Mouse (Mus musculus) activated CD4-positive, CD25-positive, alpha-beta regulatory T cell, adult 4 months (primary cell): Measurements from ENCODE around the gene Ccm2. TPM values are rescaled to one million over a fixed set of nuclear protein-coding genes. Genes with fewer than 3 reads are reported as not detected.
A peak's percentile ranks its signal among the peaks of the same experiment; 100 is the strongest.

Source experiments
- ATAC-seq: one replicate; pipeline ENCODE4 v1.8.0; 2017
- polyA plus RNA-seq, 2 experiments: library from polyadenylated mRNA; unstranded; fragments of 100-300 nt; shearing (Covaris generic); gene quantifications; one replicate each; pipeline ENCODE4 v1.2.1; 2017

Ccm2 gene
- polyA plus RNA-seq, 2 experiments from 2014 or later: 136 TPM

GRCm38 (mm10) chr11:6529961-6530360, 16.7 kb upstream of the Ccm2 start:
- no peak for ATAC-seq

- no peak for ATAC-seq
Measured at GRCm38 (mm10) chr11:6530746-6531145, 15.9 kb upstream of the Ccm2 start.

- ATAC-seq: no peak
Measured at GRCm38 (mm10) chr11:6544683-6545082, 2.0 kb upstream of the Ccm2 start.

- ATAC-seq: no peak
Measured at GRCm38 (mm10) chr11:6545186-6545856, 1.4 kb upstream of the Ccm2 start.

GRCm38 (mm10) chr11:6545857-6546192, 862 bp upstream of the Ccm2 start:
- ATAC-seq: no peak

- peak; percentile 41 for ATAC-seq
Measured at GRCm38 (mm10) chr11:6547037-6547680, 472 bp downstream of the Ccm2 start.

- no peak for ATAC-seq
Measured at GRCm38 (mm10) chr11:6547696-6548325, 1.1 kb downstream of the Ccm2 start.

GRCm38 (mm10) chr11:6549770-6550169, 3.1 kb downstream of the Ccm2 start:
- no peak for ATAC-seq

GRCm38 (mm10) chr11:6550201-6550600, 3.5 kb downstream of the Ccm2 start:
- ATAC-seq: no peak

- ATAC-seq: no peak
Measured at GRCm38 (mm10) chr11:6558234-6558633, 11.5 kb downstream of the Ccm2 start.

- peak; percentile 75 for ATAC-seq
Measured at GRCm38 (mm10) chr11:6559996-6560395, 13.3 kb downstream of the Ccm2 start.

- peak; percentile 70 for ATAC-seq
Measured at GRCm38 (mm10) chr11:6560655-6561360, 14.1 kb downstream of the Ccm2 start.

- no peak for ATAC-seq
Measured at GRCm38 (mm10) chr11:6561474-6561873, 14.8 kb downstream of the Ccm2 start.

- peak; percentile 5 for ATAC-seq
Measured at GRCm38 (mm10) chr11:6562359-6562758, 15.7 kb downstream of the Ccm2 start.

- no peak for ATAC-seq
Measured at GRCm38 (mm10) chr11:6563201-6563600, 16.5 kb downstream of the Ccm2 start.

- no peak for ATAC-seq
Measured at GRCm38 (mm10) chr11:6566496-6566895, 19.8 kb downstream of the Ccm2 start.

- peak; percentile 87 for ATAC-seq
Measured at GRCm38 (mm10) chr11:6567951-6568350, 21.3 kb downstream of the Ccm2 start.

- ATAC-seq: no peak
Measured at GRCm38 (mm10) chr11:6568584-6569409, 22.1 kb downstream of the Ccm2 start.

- no peak for ATAC-seq
Measured at GRCm38 (mm10) chr11:6569410-6569777, 22.7 kb downstream of the Ccm2 start.

GRCm38 (mm10) chr11:6576151-6576550, 29.5 kb downstream of the Ccm2 start:
- ATAC-seq: no peak

GRCm38 (mm10) chr11:6579361-6579760, 32.7 kb downstream of the Ccm2 start:
- ATAC-seq: no peak

GRCm38 (mm10) chr11:6580065-6580750, 33.5 kb downstream of the Ccm2 start:
- ATAC-seq: no peak
